ENCODE assay signal across 9 mouse cellular contexts in the genomic region with DNA sequence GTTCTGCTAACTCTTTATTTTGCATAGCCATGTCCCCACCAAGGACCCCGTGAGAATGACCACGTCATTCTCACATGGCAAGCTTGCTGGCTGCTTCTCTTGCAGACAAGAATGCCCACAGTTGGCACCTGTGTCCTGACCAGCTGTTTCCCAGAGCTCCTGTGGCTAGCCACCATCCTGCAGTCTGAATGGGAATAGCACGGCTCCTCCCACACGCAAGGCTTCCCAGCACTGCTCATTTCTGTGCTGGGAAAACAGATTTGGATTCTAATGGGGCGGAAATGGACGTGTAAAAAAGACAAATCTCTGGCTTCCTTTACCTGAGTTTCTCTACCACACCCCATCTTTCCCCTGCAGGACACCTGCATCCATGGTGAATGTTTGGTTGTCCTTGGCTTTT.
DNase-seq lines count a peak whose midpoint lies in the region; ATAC-seq and TF ChIP-seq lines count a peak whose summit lies in the region.
"Had no signal": no experiment of that assay in that cellular context is flagged by ENCODE, and none has a peak within 500 bp of the region (broad histone marks: within the 10 kb centered on the region; RNA-seq: fewer than 3 reads in every experiment).

No protein-coding gene starts in this region.

- H3K9me3 ChIP-seq in heart, embryonic 10.5 days, result no peaks in the 10 kb centered on the region
- H3K9me3 ChIP-seq in ES-Bruce4 (replicated peaks; ENCODE audit: control insufficient read depth, insufficient read depth, low read length, poor library complexity, severe bottlenecking), result no peaks in the 10 kb centered on the region
- H3K9me3 ChIP-seq in hindbrain, postnatal 0 days (ENCODE audit: low read length), result no peaks in the 10 kb centered on the region
- no peaks in the 10 kb centered on the region for H3K9me3 ChIP-seq in liver, embryonic 11.5 days (ENCODE audit: control insufficient read depth, low read length)

- DNase-seq in heart, adult 11 months, result peak; percentile 63
- no peak for DNase-seq in heart, embryonic 10.5 days (ENCODE audit: low spot score)
- peak; percentile 19 for DNase-seq in cerebellum, adult 8-10 months
- DNase-seq in hindbrain, postnatal 0 days (ENCODE audit: low spot score), result peak; percentile 81
- no peak for DNase-seq in liver, embryonic 11.5 days (ENCODE audit: low spot score)
- DNase-seq in kidney, adult 9 months, result no peak
- DNase-seq: layer of hippocampus, postnatal 36 days had no signal

- TF ChIP-seq CTCF in ES-Bruce4 (IDR thresholded peaks at IDR 0.05; ENCODE audit: low read depth, low read length), result no peak
- TF ChIP-seq CTCF in hindbrain, postnatal 0 days (IDR thresholded peaks at IDR 0.05; ENCODE audit: low read depth), result no peak

- H3K36me3 ChIP-seq in heart, embryonic 10.5 days, result no peaks in the 10 kb centered on the region
- no peaks in the 10 kb centered on the region for H3K36me3 ChIP-seq in ES-Bruce4 (ENCODE audit: control insufficient read depth, insufficient read depth, low read length, poor library complexity, severe bottlenecking)
- H3K36me3 ChIP-seq in hindbrain, postnatal 0 days (ENCODE audit: insufficient read depth, low read length), result no peaks in the 10 kb centered on the region
- H3K36me3 ChIP-seq in liver, embryonic 11.5 days (ENCODE audit: control insufficient read depth, insufficient read depth, low read length), result no peaks in the 10 kb centered on the region

- no peaks in the 10 kb centered on the region for H3K27me3 ChIP-seq in heart, embryonic 10.5 days (ENCODE audit: insufficient read depth, poor library complexity, severe bottlenecking)
- no peaks in the 10 kb centered on the region for H3K27me3 ChIP-seq in ES-Bruce4 (ENCODE audit: control insufficient read depth, insufficient read depth, low read length, poor library complexity, severe bottlenecking)
- no peaks in the 10 kb centered on the region for H3K27me3 ChIP-seq in hindbrain, postnatal 0 days (ENCODE audit: insufficient read depth, low read length)
- H3K27me3 ChIP-seq in liver, embryonic 11.5 days (replicated peaks; ENCODE audit: control insufficient read depth, insufficient read depth, low read length), result no peaks in the 10 kb centered on the region

- peak overlapping the region; percentile 25; the same call in 1 of the 2 replicates for H3K4me2 ChIP-seq in hindbrain, postnatal 0 days (ENCODE audit: low read depth, low read length)
- no peak overlapping the region for H3K4me2 ChIP-seq in liver, embryonic 11.5 days

- H3K27ac ChIP-seq in heart, embryonic 10.5 days, result no peak overlapping the region
- no peak overlapping the region for H3K27ac ChIP-seq in ES-Bruce4 (ENCODE audit: insufficient read depth, low read length)
- no peak overlapping the region for H3K27ac ChIP-seq in hindbrain, postnatal 0 days
- H3K27ac ChIP-seq in liver, embryonic 11.5 days (ENCODE audit: low read depth, low read length), result no peak overlapping the region

- H3K9ac ChIP-seq in ES-Bruce4 (ENCODE audit: low read depth, poor library complexity, severe bottlenecking), result no peak overlapping the region
- no peak overlapping the region for H3K9ac ChIP-seq in hindbrain, postnatal 0 days (replicated peaks; ENCODE audit: low read length)
- no peak overlapping the region for H3K9ac ChIP-seq in liver, embryonic 11.5 days (ENCODE audit: low read depth, low read length)

- peak; percentile 88 for TF ChIP-seq EP300 in ES-Bruce4 (IDR thresholded peaks at IDR 0.05; ENCODE audit: insufficient read depth, low read depth, low read length)

- TF ChIP-seq POLR2A in ES-Bruce4 (IDR thresholded peaks at IDR 0.05; ENCODE audit: insufficient read depth, low read length), result no peak

- peak; percentile 84 for ATAC-seq in hindbrain, postnatal 0 days
- ATAC-seq in liver, embryonic 11.5 days (replicated peaks; ENCODE audit: low FRiP score), result no peak
- no peak for ATAC-seq in megakaryocyte, adult 5-6 weeks (ENCODE audit: poor library complexity, severe bottlenecking)

- no peak overlapping the region for H3K4me3 ChIP-seq in heart, embryonic 10.5 days
- no peak overlapping the region for H3K4me3 ChIP-seq in ES-Bruce4 (ENCODE audit: low read depth, low read length)
- H3K4me3 ChIP-seq in hindbrain, postnatal 0 days (ENCODE audit: low read length), result no peak overlapping the region
- H3K4me3 ChIP-seq in liver, embryonic 11.5 days (ENCODE audit: low read depth, low read length), result no peak overlapping the region

- WGBS in heart, embryonic 10.5 days, result 74% methylated on average over 6 of the region's 6 CpGs
- 27% methylated on average over 6 of the region's 6 CpGs for WGBS in hindbrain, postnatal 0 days
- WGBS in liver, embryonic 11.5 days, result 70% methylated on average over 6 of the region's 6 CpGs

- H3K4me1 ChIP-seq in heart, embryonic 10.5 days, result no peaks in the 10 kb centered on the region
- peaks cover 1% of the 10 kb centered on the region for H3K4me1 ChIP-seq in ES-Bruce4 (ENCODE audit: control insufficient read depth, insufficient read depth, low read length)
- no peaks in the 10 kb centered on the region; the same call in 1 of the 2 replicates for H3K4me1 ChIP-seq in hindbrain, postnatal 0 days (ENCODE audit: insufficient read depth, low read length)
- H3K4me1 ChIP-seq in liver, embryonic 11.5 days (replicated peaks; ENCODE audit: control insufficient read depth, insufficient read depth, low read length), result no peaks in the 10 kb centered on the region

Comparison
In these comparisons a context has a peak if more than half of its experiments do, and no peak if none do; other contexts are left out.
1. DNase-seq: peak in heart, adult 11 months (single experiment), cerebellum, adult 8-10 months (single experiment) and hindbrain, postnatal 0 days (single experiment); none in heart, embryonic 10.5 days (single experiment), liver, embryonic 11.5 days (single experiment) and kidney, adult 9 months (single experiment).